Mouse (Mus musculus) mouse trophoblast stem cell (cell line): ENCODE data around the gene Tmem232.
"Not testable (repeated sequence)": the region's sequence is repeated elsewhere in the genome, so short reads cannot be mapped to it uniquely, and the experiment has no call there.

Experiments
- in situ Hi-C, 2 experiments: fragments of 300-500 bp; cut with MseI, MboI; formaldehyde crosslinking; loops; 2 replicates in 1 of 2; 3 replicates in 1 of 2; pipeline ENCODE4 v1.15.1; 2025

The Tmem232 gene

DNA sequence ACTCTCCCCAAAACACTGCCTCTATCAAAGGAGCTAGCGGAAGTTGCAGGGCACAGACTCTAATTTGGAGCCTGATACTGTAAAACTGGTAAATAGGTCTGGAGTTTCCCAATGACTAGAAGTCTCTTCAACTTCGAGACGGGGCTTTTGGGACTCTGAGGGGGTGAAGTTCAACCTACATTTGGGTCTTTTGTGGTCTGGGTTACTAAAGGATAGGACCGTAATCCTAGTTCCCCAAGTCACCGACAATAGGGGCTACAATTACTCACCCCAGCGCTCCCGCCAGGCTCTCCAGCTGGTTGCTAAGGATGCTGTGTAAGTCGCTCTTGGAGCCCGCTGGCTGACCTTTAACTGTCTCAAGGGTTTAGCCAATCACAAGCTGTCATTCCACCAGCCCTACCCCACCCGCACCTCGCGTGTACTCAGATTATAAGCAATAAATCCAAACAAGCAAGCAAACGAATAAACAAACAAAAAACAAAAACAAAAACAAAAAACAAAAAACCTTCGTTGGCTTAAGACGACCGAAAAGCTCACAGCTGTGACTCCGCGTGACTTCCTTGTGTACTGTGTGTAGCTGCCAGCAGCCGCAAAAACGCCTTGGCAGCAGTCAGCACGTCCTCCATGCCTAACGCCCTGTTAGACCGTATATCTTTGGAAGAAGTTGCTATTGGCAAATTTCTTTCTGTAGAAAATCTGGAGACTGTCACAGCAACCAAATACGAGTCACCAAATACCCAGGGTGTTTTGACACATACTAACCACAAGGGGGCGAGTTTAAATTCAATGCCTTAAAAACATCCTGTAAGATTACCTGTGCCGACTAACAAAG, at the start of gene Tmem232:
Gene Tmem232 (minus strand): TSS at position 342 of the 832 bp plus-strand sequence.
- in situ Hi-C loops: no loop called here

DNA sequence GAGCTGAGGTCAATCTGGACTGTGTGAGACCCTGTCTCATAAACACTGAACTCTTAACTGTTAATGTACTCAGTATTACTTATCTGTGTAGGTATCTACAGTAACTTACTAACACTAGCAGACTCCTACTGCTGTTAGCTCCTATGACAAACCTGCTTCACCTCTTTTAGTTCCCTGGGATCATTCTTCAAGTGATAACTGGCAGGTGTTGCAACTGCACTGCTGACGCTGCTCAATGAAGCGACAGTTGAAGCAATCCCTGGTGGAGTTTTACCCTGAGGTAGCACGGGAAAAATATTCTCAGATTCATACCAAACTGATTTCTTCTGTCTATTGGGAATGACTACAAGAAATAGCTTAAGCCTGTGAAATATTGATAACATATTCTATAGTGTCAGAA, 46.3 kb upstream of the Tmem232 start:
- in situ Hi-C loops: no loop called here

DNA sequence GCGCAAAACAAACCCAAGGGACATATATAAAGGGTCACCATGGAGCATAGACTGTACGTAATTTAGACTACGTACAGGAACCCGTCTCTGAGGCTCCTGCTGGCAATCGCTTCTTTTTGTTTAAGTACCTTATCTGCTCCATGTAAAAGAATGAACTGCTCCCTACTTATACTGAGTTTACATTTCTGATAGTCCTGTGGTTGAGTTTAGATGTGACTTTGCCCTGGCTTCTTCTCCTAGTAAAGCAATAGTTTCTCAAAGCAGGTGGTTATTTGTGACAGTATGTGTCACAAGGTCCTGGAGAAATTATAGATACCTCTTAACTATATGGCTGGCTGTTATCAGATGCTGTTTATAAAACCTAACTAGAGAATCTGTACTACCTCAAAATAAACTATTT, 40.9 kb upstream of the Tmem232 start:
- in situ Hi-C loops: no loop called here

DNA sequence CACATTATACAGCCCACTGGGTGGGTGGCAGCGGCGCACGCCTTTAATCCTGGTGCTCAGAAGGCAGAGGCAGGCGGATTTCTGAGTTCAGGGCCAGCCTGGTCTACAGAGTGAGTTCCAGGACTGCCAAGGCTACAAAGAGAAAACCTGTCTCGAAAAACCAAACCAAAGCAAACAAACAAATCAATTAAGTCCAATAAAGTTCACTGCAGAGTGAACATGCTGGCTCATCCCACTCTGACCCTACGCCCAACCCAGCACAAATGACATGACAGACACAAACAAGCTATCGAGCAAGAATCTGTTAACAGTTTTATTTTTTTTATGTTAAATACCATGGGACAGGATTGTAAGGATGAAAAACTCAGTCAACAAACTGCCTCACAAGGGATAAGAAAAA, 39.2 kb upstream of the Tmem232 start:
- in situ Hi-C loops: no loop called here

DNA sequence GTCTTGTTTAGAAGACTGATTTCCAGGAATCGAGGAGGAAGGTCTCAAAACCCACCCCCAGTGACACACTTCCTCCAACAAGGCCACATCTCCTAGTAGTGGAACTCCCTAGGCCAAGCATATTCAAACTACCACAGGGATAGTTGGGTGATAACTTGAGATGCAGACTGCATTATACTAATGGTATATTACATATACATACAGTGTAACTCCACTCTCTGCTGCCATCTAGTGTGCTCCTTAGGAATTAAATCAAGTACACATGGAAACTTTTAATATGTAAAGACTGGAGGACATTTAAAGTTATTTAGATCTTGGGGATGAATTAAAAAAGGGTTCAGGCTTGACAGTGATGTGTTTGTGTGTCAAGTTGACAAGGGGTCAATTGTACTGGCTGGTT, 34.8 kb upstream of the Tmem232 start:
- in situ Hi-C loops: no loop called here

DNA sequence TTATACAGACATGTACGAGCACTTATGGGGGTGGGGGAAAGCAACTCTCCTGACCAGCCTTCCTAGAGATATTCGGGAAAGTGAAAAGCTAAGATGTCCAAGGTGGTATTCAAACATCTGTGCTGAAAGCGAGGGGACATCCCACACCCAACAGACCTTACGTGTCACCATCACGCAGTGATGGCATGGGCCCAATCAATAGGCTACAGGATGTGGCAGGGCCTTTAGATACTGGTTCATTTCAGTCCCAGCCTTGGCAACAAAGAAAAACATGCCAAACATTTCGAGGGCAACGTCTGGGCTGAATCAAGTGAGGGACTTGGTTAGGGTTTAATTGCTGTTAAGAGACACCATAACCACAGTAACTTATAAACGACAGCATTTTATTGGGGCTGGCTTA, 34.3 kb upstream of the Tmem232 start:
- in situ Hi-C loops: no loop called here

DNA sequence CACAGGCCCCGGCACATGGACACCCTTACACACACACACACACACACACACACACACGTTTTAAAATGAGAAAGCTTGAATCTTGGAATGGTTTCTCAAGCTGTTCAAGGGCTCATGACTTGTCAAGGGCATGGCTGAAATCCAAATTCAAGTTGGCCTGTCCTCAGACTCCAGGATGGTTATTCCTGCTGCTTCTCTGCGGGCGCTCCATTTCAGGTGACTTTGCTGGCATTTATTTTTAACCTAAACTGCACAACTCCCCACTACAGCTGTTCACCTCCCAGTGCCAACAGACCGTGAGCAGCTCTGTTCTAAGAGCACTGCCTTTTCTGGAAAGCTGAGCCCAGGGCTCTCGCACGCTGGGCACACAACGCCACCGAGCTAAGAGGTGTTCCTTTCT, 31.3 kb upstream of the Tmem232 start:
- in situ Hi-C loops: no loop called here

DNA sequence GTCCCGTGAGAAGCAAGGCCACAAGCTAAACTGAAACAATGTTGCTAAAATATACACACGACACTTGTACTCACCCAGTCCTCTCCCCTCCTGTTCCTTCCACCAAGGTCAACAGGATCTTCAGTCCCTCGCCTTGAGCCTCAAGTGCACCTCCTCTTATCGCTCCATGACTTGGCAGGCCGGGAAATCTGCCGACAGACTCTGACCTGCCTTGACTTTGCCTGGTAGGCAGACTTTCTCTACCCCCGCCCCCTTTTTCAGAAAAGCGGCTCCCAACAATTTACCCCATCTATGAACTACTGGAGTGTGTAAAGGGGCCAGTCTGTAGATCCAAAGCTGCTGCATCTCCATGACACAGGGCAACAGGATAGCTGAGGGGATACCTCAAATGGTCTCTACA, 30.9 kb upstream of the Tmem232 start:
- in situ Hi-C loops: no loop called here

DNA sequence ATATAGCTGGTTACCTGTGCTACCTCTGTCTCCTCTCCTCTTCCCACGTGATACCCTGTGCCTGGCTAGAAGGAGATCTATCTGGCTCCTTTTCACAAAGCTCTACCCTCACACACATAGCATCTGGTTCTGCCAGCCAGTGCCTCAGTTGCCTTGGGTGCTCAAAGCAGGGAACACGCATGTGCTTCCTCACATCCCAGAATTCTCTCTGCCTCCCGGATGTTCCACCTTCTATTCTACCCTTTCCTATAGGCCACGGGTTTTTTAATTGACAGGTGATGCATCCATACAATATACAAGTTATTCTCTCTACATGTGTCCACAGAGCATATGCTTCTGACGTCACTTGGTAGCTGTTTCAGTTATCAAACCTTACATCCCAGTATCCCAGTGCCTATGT, 23.6 kb upstream of the Tmem232 start:
- in situ Hi-C loops: no loop called here

DNA sequence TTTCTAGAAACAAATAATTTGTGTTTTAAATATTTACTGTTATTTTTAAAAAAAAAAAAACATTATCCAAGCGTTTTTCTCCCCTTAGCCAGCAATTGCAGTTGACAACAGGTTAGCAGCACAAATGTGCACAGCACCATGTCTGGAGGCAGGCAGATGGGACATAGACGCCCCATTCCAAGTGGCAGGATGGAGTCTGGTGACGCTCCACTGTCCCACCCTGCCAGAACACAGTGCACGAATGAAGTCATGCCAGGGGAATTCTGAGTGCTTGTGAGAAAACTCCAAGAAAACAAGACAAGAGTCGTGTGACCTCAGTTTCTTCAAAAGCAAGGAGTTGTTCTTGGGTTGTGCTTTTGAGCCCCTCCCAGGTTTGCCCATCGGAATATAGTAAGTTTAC, 22.8 kb upstream of the Tmem232 start:
- in situ Hi-C loops: no loop called here

DNA sequence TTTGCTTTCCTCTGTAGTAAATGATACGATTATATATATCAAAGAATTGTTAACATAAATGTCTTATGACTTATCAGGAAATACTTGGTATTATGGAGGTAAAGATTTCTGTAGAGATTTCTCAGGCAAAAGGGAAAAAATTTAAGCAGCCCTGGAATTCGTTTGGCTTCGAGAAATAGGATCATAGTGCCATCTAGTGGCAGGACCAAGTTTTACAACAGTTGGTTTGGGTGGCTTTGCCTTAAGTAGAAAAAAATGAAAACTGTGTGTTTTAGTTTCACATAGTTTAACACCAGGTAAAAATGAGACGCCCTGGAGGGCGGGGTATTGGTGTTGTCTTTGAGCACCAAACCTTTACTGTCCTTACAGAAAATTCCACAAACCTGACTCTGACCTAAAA, 22.2 kb upstream of the Tmem232 start:
- in situ Hi-C loops: no loop called here

DNA sequence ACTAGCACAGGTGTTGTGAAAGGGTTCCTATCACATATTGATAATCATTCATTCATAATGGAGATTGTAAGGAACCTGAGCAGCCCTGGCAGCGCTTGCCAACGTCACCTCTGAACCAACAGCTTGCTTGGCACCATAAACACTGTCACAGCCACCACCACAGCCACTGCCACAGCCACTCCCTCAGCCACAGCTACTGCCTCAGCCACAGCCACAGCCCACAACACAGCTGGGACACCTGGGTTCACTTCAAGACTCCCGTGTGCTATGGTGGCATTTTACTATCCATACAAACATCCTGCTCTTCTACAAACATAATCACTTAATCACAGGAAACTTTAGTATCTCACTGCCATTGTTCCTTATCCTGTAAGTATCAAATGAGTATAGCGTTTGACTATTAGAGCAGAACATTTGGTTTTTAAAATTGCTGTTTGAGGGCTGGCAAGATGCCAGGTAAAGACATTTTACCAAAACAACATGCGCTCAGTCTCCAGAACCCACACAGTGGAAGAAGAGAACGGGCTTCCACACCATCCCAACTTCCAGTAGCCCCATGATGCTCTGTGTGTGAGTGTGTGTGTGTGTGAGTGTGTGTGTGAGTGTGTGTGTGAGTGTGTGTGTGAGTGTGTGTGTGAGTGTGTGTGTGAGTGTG, 20.9 kb upstream of the Tmem232 start:
- in situ Hi-C loops: no loop called here

DNA sequence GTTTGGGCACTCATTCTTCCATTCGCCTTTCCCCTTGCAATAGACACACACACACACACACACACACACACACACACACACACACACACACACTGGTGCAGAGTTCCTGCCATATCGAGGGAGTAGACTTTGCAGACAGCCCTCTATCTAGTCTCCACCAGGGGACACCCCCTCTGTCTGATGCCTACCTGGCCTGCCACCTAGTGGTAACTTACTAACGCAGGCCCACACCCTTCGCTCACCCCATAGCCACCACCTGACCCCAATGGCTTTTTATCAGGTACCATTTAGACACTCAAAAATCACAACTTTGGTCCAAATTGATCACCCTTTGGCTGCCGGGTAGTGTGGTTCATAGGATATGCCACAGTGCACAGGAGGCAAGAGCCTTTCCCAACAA, 18.7 kb upstream of the Tmem232 start:
- in situ Hi-C loops: no loop called here

DNA sequence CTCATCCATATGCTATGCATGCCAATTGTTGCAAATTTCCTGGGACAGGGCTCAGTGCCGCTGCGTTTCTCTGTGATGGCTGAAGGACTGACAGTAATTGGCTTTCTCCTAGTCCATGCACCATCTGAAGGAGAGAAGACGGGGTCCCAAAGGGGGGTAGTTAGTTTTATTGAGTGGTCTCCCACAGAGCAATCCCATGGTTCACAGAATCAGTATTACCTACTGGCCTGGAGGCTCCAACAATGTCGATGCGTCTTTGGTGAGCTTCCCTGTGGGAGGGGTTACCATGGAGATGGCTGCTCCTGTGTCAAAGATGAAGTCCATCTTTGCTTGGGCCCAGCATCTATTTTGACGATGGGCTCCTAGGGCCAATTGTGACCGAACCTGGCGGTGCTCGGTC, 18.2 kb upstream of the Tmem232 start:
- in situ Hi-C loops: no loop called here

DNA sequence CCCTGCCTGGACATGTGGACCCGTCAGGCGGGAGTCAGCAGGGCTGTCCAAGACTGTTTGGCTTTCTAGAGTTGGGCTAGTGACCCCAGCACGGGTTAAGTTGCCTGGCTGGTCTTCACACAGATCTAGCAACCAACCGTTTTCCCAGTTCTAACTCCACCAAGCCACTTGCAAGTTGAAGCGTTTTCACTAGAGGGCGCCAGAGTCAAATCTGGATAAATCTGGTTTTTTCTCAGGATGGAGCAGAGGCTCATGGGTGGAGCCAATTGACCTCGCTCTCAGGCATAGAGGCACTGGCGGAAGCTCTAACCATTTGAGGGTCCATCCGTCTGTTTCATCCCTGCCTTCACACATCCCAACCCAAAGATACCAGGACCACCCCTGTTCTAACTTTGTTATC, 17.6 kb upstream of the Tmem232 start:
- in situ Hi-C loops: no loop called here

DNA sequence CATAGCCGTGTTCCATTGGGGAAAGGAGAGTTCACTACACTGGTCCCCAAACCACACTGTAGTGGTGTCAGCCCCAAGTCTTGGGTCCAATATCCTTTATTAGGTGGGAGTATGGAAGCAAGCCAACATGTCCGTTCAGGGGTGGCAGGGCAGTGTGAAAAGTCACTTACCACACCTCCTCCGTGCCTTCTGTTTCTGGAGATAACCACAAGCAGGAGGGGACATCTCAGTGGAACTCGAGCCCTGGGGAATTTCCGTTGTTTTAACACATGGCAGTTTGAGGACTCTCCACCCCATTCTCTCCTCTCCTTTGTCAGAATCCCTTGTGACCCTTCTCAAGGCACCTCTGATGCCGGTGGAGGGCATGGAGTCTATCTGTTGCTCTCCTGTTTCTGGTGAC, 16.6 kb upstream of the Tmem232 start:
- in situ Hi-C loops: no loop called here

DNA sequence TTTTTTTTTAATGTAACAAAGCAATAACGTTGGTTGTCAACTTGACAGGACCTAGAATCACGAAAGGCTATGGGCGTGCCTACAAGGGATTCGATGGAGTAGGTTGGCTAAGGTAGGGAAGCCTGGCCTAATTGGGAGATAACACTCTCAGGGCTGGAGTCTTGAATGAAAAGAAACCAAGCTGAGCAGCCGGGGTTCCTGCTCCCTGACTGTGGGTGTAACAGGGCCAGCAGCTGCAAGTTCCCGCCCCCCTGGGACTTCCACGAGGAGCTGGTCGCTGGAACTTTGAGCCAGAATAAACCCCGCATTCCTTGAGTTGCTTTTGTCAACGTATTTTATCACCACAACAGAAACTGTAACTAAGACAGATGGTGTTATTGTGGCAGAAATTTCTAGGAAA, 16.2 kb upstream of the Tmem232 start:
- in situ Hi-C loops: no loop called here

DNA sequence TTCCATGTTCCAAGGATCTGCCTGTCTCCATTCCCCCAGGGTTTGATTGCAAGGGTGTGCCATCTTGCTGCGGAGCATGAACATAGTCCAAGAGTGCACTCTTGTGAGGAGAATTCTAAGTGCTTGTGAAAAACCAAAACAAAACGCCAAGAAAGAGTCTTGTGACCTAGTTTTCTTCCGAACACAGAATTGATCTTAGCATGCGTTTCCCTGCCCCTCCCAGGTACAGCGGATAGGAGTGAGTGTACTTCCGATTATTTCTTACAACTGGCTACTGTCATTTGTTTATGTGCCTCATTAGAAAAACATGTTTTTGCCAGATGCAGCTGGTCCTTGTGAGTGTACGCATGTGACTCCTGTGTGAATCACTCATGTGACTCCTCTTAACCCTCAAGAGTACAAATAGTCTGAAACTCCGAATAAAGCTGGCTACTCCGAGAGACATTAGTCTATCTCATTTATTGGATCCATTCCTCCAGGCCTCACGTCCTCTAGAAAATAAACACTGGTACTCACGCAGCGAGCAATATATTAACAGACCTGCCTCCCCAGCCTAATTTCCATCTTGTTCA, 11.9 kb upstream of the Tmem232 start:
- in situ Hi-C loops: no loop called here

DNA sequence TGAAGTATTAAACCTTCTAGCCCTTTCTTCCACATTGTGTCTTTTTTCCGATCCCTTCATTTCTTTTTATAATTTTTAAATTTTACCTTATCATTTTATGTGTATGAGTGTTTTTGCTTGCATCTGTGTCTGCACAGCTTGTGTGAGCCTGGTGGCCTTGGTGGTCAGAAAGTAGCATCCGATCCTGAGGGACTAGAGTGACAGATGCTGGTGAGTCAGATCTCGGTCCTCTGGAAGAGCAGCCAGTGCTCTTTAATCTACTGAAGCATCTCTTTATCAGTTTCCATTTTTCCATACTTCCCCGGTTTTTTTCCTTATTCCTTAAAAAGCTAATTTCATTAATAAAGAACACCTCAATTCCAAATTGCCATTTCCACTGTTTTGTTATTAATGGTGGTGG, 9.8 kb upstream of the Tmem232 start:
- in situ Hi-C loops: no loop called here

DNA sequence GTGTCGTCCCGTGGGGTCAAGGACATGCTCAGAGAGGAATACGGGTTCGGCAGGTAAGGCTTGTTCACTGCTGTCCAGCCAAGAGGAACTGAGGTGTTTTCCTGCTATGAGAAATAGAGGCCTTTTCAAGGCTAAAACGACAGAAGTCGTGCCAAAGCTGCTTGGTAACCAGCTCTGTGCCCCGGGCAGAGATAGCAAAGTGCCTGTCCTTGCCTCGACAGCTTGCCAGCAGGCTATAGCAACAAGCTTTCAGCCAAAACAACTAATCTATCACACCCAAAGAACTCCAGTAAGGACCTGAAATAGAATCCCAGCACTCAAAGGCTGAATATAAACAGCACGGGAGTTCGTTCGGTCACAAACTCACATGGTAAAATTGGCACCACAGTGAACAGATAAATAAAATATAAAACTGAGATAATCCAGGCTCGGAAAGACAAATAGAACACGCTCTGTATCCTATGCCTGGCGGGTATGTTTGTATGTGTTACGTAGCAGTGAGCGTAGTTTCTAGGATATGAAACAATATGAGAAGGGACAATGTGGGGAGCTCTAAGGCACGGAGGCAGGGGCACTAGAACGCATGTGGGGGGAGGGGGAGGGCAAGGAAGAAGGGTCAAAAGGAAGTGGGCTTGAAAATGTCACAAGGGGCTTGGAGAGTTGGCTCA, 8.2 kb upstream of the Tmem232 start:
- in situ Hi-C loops: no loop called here

DNA sequence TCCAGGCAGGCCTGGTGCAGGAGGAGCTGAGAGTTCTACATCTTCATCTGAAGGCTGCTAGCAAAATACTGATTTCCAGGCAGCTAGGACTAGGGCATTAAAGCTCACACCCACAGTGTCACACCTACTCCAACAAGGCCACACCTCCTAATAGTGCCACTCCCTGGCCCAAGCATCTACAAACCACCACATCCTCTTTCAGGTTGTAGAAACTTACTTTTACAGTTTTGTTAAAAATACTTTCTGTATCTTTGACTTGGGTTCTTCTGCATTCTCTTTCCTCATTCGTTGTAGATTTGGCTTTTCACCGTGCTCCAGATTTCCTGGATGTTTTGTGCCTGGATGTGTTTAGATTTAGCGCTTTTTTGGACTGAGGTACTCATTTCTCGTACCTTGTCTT, 5.6 kb upstream of the Tmem232 start:
- in situ Hi-C loops: not testable (repeated sequence)

DNA sequence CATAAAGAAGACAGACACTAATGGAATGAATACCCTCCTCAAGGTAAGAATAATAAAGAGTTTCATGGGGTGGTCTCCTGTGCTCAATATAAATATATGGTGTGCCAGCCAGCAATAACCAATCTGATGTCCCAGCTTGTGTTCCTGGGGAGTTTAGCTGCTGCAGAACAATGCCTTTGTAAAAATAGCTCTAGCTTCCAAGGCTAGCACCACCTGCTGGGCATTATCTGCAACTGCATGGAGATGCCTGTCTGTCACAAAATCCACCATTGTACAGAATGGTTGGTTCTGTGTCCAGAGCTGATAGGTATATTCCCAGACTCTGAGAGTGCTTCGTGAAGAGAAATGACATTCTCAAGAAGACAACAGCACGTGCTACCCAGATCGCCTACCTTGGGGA, 4.4 kb downstream of the Tmem232 start:
- in situ Hi-C loops: no loop called here

DNA sequence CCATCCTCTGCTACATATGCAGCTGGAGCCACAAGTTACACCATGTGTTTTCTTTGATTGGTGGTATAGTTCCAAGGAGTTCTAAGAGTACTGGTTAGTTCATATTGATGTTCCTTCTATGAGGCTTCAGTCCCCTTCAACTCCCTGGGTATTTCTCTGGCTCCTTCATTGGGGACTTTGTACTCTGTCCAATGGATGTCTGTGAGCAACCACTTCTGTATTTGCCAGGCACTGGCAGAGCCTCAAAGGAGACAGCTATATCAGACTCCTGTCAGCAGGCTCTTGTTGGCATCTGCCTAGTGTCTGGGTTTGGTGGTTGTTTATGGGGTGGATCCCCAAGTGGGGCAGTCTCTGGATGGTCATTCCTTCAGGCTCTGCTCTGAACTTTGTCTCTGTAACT, 8.2 kb downstream of the Tmem232 start:
- in situ Hi-C loops: not testable (repeated sequence)
